Mouse (Mus musculus): ENCODE data around the gene S100a13. TPM values are rescaled to one million over a fixed set of nuclear protein-coding genes. Genes with fewer than 3 reads are reported as not detected.

The S100a13 gene
- polyA plus RNA-seq, 1 experiment from 2014 or later = 35.5 TPM

DNA sequence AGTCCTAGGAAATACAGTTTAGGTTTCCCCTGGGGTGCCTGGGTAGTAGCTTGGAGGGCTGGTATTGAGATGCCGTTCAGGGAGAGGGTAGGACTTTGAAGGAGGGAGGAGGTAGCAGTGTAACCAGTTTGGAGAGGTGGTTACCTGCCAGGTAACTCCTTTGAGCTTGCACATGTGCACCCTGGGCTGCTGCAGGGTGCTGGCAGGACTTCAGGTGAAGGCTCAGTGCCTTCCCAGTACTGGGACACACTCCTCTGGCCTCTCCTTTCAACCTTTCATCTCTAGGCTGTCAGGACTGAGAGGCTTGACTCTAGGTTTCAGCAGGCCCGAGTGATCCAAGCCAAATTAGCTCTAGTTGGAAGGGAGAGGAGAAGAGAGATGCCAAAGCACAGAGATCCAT is 11.8 kb downstream of the S100a13 start:
- no peaks in the 10 kb centered on the region for H3K27me3 ChIP-seq (ENCODE audit: insufficient read depth, low read length)
- H3K27ac ChIP-seq (ENCODE audit: low read depth) = no peak overlapping the region
- peaks cover 3% of the 10 kb centered on the region; the same call in 1 of the 2 replicates for H3K36me3 ChIP-seq (replicated peaks; ENCODE audit: insufficient read depth, low read length)
- H3K4me1 ChIP-seq (ENCODE audit: insufficient read depth) = peaks cover 3% of the 10 kb centered on the region; the same call in 1 of the 2 replicates
- WGBS (ENCODE audit: insufficient replicate concordance) = 90% methylated on average over 2 of the region's 2 CpGs
- DNase-seq (no peak), ATAC-seq (no peak)
- H3K9ac ChIP-seq (replicated peaks) = no peak overlapping the region
- TF ChIP-seq CTCF (IDR thresholded peaks at IDR 0.05; ENCODE audit: low read depth) (no peak), EP300 (IDR thresholded peaks at IDR 0.05; ENCODE audit: low read depth) (no peak)
- no peak overlapping the region for H3K4me3 ChIP-seq (ENCODE audit: low read depth, low read length)
- no peak overlapping the region for H3K4me2 ChIP-seq (ENCODE audit: low read depth, low read length)
- H3K9me3 ChIP-seq (ENCODE audit: low read length) = no peaks in the 10 kb centered on the region

DNA sequence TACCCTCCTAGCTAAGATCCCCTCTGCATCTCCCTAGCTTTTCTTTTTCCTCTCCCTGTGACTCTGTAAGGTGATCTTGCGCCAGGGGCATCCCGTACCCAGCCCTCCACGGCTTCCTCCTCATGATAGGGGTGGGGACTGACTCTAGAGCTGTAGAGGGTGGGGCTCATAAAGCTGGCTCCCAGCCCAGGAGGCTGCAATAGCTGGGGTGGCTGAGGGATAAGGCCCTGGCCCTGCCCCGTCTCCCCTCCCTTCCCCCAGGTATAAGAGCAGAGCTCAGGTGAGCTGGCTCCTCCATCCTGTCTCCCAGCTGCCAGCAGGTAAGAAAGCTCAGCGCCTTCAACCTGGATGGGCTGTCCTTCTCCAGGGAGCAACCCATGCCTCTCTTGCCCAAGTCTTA is 12.3 kb downstream of the S100a13 start, which contains the start of gene S100a14:
Gene S100a14 (plus strand): TSS at position 277 of the 400 bp plus-strand sequence.
- Histone ChIP-seq H3K36me3 (replicated peaks; ENCODE audit: insufficient read depth, low read length) (peaks cover 3% of the 10 kb centered on the region; the same call in 1 of the 2 replicates), H3K9me3 (ENCODE audit: low read length) (no peaks in the 10 kb centered on the region), H3K4me3 (ENCODE audit: low read depth, low read length) (no peak within 1 kb of the TSS), H3K27me3 (ENCODE audit: insufficient read depth, low read length) (no peaks in the 10 kb centered on the region), H3K4me1 (ENCODE audit: insufficient read depth) (peaks cover 3% of the 10 kb centered on the region; the same call in 1 of the 2 replicates), H3K9ac (replicated peaks) (no peak within 1 kb of the TSS), H3K4me2 (ENCODE audit: low read depth, low read length) (no peak within 1 kb of the TSS), H3K27ac (ENCODE audit: low read depth) (no peak within 1 kb of the TSS)
- TF ChIP-seq CTCF (IDR thresholded peaks at IDR 0.05; ENCODE audit: low read depth) (no peak), EP300 (IDR thresholded peaks at IDR 0.05; ENCODE audit: low read depth) (no peak)
- no peak for DNase-seq
- 54% methylated on average over 5 of the region's 5 CpGs for WGBS (ENCODE audit: insufficient replicate concordance)
- no peak for ATAC-seq

DNA sequence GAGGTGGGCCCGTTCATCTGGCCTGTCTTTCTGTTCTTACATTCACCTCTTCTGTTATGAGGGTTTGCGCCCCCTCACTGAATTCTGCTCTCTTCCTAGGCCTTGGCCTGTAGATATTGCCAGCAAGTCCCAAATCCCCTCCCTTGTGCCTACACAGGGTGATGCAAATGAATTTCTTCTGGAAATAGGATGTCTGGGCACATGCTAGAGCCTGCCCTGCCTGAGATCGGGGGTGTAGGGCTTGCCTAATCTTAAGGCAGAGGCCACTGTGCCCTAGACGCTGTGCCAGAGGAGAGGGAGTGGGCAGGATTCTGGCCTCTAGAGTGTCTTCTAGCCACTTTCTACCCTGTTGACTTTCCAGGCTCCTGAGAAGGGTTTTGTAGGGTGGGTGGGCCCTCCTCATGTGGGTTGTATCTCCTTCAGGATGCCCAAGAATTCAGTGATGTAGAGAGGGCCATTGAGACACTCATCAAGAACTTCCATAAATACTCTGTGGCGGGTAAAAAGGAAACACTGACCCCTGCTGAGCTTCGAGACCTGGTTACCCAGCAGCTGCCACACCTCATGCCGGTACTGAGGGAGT is 13.1 kb downstream of the S100a13 start:
- Histone ChIP-seq H3K9me3 (ENCODE audit: low read length) (no peaks in the 10 kb centered on the region), H3K27ac (ENCODE audit: low read depth) (no peak overlapping the region), H3K27me3 (ENCODE audit: insufficient read depth, low read length) (no peaks in the 10 kb centered on the region), H3K9ac (replicated peaks) (no peak overlapping the region), H3K4me2 (ENCODE audit: low read depth, low read length) (no peak overlapping the region), H3K36me3 (replicated peaks; ENCODE audit: insufficient read depth, low read length) (peaks cover 3% of the 10 kb centered on the region; the same call in 1 of the 2 replicates), H3K4me1 (ENCODE audit: insufficient read depth) (peaks cover 3% of the 10 kb centered on the region; the same call in 1 of the 2 replicates), H3K4me3 (ENCODE audit: low read depth, low read length) (no peak overlapping the region)
- DNase-seq (no peak), ATAC-seq (no peak)
- WGBS (ENCODE audit: insufficient replicate concordance) = 81% methylated on average over 7 of the region's 7 CpGs
- TF ChIP-seq EP300 (IDR thresholded peaks at IDR 0.05; ENCODE audit: low read depth) = no peak
- no peak for TF ChIP-seq CTCF (IDR thresholded peaks at IDR 0.05; ENCODE audit: low read depth)

DNA sequence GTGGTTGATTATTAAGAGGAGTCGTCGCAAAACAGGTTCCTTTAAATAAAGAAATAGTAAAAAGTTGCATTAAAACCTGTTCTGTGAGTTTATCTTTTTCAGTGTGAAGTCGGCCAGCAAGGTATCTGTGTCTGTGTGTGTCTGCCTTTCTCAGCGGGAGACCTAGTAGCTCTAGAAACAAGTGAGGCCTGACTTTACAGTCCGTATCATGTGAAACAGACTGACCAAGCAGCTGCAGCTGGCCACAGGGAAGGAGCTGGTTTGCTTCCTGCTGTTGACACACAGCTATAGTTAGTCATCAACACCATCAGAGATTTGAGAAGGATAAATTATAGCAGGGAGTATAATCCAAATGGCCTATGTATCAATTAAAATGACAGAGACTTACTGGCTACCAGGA is 17.5 kb downstream of the S100a13 start:
- H3K9me3 ChIP-seq (ENCODE audit: low read length) = no peaks in the 10 kb centered on the region
- H3K27me3 ChIP-seq (ENCODE audit: insufficient read depth, low read length) = no peaks in the 10 kb centered on the region
- no peaks in the 10 kb centered on the region for H3K36me3 ChIP-seq (replicated peaks; ENCODE audit: insufficient read depth, low read length)
- DNase-seq (no peak), ATAC-seq (no peak)
- no peak overlapping the region for H3K9ac ChIP-seq (replicated peaks)
- peaks cover under 1% of the 10 kb centered on the region; the same call in 1 of the 2 replicates for H3K4me1 ChIP-seq (ENCODE audit: insufficient read depth)
- H3K4me2 ChIP-seq (ENCODE audit: low read depth, low read length) = no peak overlapping the region
- H3K4me3 ChIP-seq (ENCODE audit: low read depth, low read length) = no peak overlapping the region
- no peak overlapping the region for H3K27ac ChIP-seq (ENCODE audit: low read depth)
- WGBS (ENCODE audit: insufficient replicate concordance) = 69% methylated on average over 5 of the region's 5 CpGs
- no peak for TF ChIP-seq EP300 (IDR thresholded peaks at IDR 0.05; ENCODE audit: low read depth)
- TF ChIP-seq CTCF (IDR thresholded peaks at IDR 0.05; ENCODE audit: low read depth) = no peak

DNA sequence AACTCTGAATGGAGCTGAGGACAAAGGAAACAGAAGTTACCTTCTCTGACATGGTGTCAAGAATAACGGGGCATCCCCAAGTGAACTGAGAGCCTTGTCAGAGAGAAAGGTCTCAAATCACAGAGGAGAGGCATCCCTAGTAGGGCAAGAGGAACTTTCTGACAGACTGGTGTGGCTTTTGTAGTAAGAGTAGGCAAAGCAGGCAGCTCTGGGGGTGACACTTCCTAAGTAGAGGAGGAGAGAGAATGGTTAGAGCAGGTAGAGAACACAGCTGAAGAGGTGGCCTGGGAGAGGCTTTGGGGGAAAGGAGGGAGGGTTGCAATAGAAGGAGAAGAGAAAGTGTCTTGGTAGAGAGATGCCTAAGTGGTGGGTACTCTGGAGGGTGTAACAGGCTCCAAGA is 21.2 kb downstream of the S100a13 start:
- Histone ChIP-seq H3K4me3 (ENCODE audit: low read depth, low read length) (no peak overlapping the region), H3K4me1 (ENCODE audit: insufficient read depth) (peaks cover 3% of the 10 kb centered on the region; the same call in 1 of the 2 replicates), H3K4me2 (ENCODE audit: low read depth, low read length) (no peak overlapping the region), H3K27me3 (ENCODE audit: insufficient read depth, low read length) (no peaks in the 10 kb centered on the region), H3K27ac (ENCODE audit: low read depth) (no peak overlapping the region), H3K9me3 (ENCODE audit: low read length) (no peaks in the 10 kb centered on the region), H3K36me3 (replicated peaks; ENCODE audit: insufficient read depth, low read length) (no peaks in the 10 kb centered on the region), H3K9ac (replicated peaks) (no peak overlapping the region)
- ATAC-seq (no peak), DNase-seq (no peak)
- 78% methylated on average over 1 of the region's 1 CpGs for WGBS (ENCODE audit: insufficient replicate concordance)
- TF ChIP-seq CTCF (IDR thresholded peaks at IDR 0.05; ENCODE audit: low read depth) (no peak), EP300 (IDR thresholded peaks at IDR 0.05; ENCODE audit: low read depth) (no peak)

DNA sequence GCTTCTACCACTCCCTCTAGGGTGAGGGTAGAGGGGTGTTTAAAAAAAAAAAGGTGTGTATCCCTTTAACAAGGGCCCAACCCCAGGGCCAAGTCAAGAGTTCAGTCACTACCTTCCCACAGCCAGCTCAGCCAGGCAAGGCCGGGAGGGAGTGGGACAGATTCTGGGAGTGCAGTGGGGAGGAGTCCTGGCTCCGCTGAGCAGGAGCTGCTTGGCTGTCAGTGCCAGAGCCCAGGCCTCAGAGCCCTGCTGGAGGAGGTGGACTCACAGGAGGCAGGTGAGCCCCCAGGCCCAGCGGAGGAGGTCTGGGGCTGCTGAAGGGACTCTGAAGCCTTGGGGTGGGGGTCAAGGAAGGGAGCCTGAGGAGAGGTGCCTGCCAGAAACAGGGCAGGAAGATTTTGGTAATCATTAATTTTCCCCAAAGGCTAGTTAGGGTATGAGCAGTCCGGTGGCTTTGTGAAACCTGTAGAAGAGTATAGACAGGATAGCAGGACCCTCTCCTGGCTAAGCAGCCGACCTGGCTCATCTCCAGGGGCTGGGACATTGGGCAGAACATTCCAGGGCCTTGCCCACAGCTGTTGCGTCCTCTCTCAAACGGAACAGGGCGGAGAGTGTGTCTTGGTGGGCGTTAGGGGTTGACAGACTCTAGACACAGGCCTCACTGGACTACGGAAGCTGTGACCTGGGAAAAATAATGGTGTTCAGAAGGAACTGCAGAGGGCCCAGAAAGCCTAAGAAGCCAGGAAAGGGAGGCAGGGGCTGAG is 23.1 kb downstream of the S100a13 start, which contains the start of gene S100a16:
Gene S100a16 (plus strand): TSS at position 114 of the 764 bp plus-strand sequence.
- peaks cover 3% of the 10 kb centered on the region; the same call in 1 of the 2 replicates for H3K4me1 ChIP-seq (ENCODE audit: insufficient read depth)
- ATAC-seq (peak; percentile 87), DNase-seq (peak; percentile 61)
- H3K4me2 ChIP-seq (ENCODE audit: low read depth, low read length) = peak within 1 kb of the TSS; percentile 63
- H3K9me3 ChIP-seq (ENCODE audit: low read length) = no peaks in the 10 kb centered on the region
- H3K9ac ChIP-seq (replicated peaks) = peak within 1 kb of the TSS; percentile 60
- no peaks in the 10 kb centered on the region for H3K36me3 ChIP-seq (replicated peaks; ENCODE audit: insufficient read depth, low read length)
- H3K4me3 ChIP-seq (ENCODE audit: low read depth, low read length) = peak within 1 kb of the TSS; percentile 44
- TF ChIP-seq CTCF (IDR thresholded peaks at IDR 0.05; ENCODE audit: low read depth) (no peak), EP300 (IDR thresholded peaks at IDR 0.05; ENCODE audit: low read depth) (no peak)
- no peaks in the 10 kb centered on the region for H3K27me3 ChIP-seq (ENCODE audit: insufficient read depth, low read length)
- 45% methylated on average over 10 of the region's 10 CpGs for WGBS (ENCODE audit: insufficient replicate concordance)
- H3K27ac ChIP-seq (ENCODE audit: low read depth) = peak within 1 kb of the TSS; percentile 79

Measured in liver, postnatal 0 days (tissue).